Mouse (Mus musculus): Measurements from ENCODE around the gene Dpf3. TPM values are rescaled to one million over a fixed set of nuclear protein-coding genes. Genes with fewer than 3 reads are reported as not detected.

The Dpf3 gene
- polyA plus RNA-seq, 1 experiment, result 42.6 TPM

GRCm38 (mm10) chr12:83496336-83496735 lies 8.8 kb upstream of the Dpf3 start:
- no peak for DNase-seq
- no peaks in the 10 kb centered on the region; the same call in 1 of the 2 replicates for H3K27me3 ChIP-seq (ENCODE audit: control insufficient read depth, insufficient read depth, low read length)

GRCm38 (mm10) chr12:83495961-83496282 lies 8.4 kb upstream of the Dpf3 start:
- 85% methylated on average over 9 of the region's 9 CpGs for WGBS

More at GRCm38 (mm10) chr12:83496336-83496735, 8.8 kb upstream of the Dpf3 start:
- H3K4me3 ChIP-seq (replicated peaks; ENCODE audit: insufficient read depth, low read depth, low read length), result no peak overlapping the region
- TF ChIP-seq POLR2A (IDR thresholded peaks at IDR 0.05; ENCODE audit: borderline replicate concordance, insufficient read depth, low read length) (no peak), CTCF (IDR thresholded peaks at IDR 0.05; ENCODE audit: borderline replicate concordance, insufficient read depth, low read depth, low read length) (no peak)
- no peaks in the 10 kb centered on the region; the same call in 1 of the 2 replicates for H3K4me1 ChIP-seq (ENCODE audit: control insufficient read depth, insufficient read depth, low read length)
- H3K27ac ChIP-seq (ENCODE audit: insufficient read depth, low read length), result no peak overlapping the region
- 100% methylated on average over 4 of the region's 4 CpGs for WGBS

GRCm38 (mm10) chr12:83495248-83495960 lies 7.9 kb upstream of the Dpf3 start:
- no peak overlapping the region for H3K27ac ChIP-seq (ENCODE audit: insufficient read depth, low read length)
- H3K27me3 ChIP-seq (ENCODE audit: control insufficient read depth, insufficient read depth, low read length), result no peaks in the 10 kb centered on the region; the same call in 1 of the 2 replicates
- H3K4me1 ChIP-seq (ENCODE audit: control insufficient read depth, insufficient read depth, low read length), result no peaks in the 10 kb centered on the region; the same call in 1 of the 2 replicates
- no peak overlapping the region for H3K4me3 ChIP-seq (replicated peaks; ENCODE audit: insufficient read depth, low read depth, low read length)
- 68% methylated on average over 4 of the region's 4 CpGs for WGBS
- no peak for TF ChIP-seq POLR2A (IDR thresholded peaks at IDR 0.05; ENCODE audit: borderline replicate concordance, insufficient read depth, low read length)
- TF ChIP-seq CTCF (IDR thresholded peaks at IDR 0.05; ENCODE audit: borderline replicate concordance, insufficient read depth, low read depth, low read length), result no peak
- no peak for DNase-seq

More at GRCm38 (mm10) chr12:83495961-83496282, 8.4 kb upstream of the Dpf3 start:
- H3K27ac ChIP-seq (ENCODE audit: insufficient read depth, low read length), result no peak overlapping the region
- no peaks in the 10 kb centered on the region; the same call in 1 of the 2 replicates for H3K27me3 ChIP-seq (ENCODE audit: control insufficient read depth, insufficient read depth, low read length)
- TF ChIP-seq POLR2A (IDR thresholded peaks at IDR 0.05; ENCODE audit: borderline replicate concordance, insufficient read depth, low read length) (no peak), CTCF (IDR thresholded peaks at IDR 0.05; ENCODE audit: borderline replicate concordance, insufficient read depth, low read depth, low read length) (no peak)
- no peak overlapping the region for H3K4me3 ChIP-seq (replicated peaks; ENCODE audit: insufficient read depth, low read depth, low read length)
- no peaks in the 10 kb centered on the region; the same call in 1 of the 2 replicates for H3K4me1 ChIP-seq (ENCODE audit: control insufficient read depth, insufficient read depth, low read length)
- DNase-seq, result no peak

DNA sequence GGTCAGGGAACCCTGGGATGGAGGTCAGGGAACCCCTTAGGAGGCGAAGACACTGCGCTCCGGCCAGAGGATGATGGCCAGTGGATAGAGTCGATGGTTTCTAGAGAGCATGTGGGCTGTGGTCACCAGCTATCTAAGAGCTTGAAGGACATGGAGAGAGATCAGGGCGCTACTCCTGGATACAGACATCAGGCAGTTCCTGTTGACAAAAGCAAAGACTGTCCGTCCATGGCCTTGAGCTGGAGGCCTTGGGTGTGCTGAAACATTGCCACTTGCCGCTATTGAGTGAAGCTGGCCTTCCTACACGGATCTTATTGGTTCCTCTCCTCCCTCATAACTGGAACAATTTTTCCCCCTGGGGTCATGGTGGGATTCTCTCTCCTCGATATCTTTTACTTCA lies 6.7 kb upstream of the Dpf3 start:
- Histone ChIP-seq H3K4me3 (replicated peaks; ENCODE audit: insufficient read depth, low read depth, low read length) (no peak overlapping the region), H3K27me3 (ENCODE audit: control insufficient read depth, insufficient read depth, low read length) (no peaks in the 10 kb centered on the region; the same call in 1 of the 2 replicates), H3K27ac (ENCODE audit: insufficient read depth, low read length) (no peak overlapping the region), H3K4me1 (ENCODE audit: control insufficient read depth, insufficient read depth, low read length) (no peaks in the 10 kb centered on the region; the same call in 1 of the 2 replicates)
- no peak for TF ChIP-seq CTCF (IDR thresholded peaks at IDR 0.05; ENCODE audit: borderline replicate concordance, insufficient read depth, low read depth, low read length)
- no peak for TF ChIP-seq POLR2A (IDR thresholded peaks at IDR 0.05; ENCODE audit: borderline replicate concordance, insufficient read depth, low read length)
- DNase-seq, result no peak
- WGBS, result 90% methylated on average over 9 of the region's 9 CpGs

GRCm38 (mm10) chr12:83492808-83493207 lies 5.3 kb upstream of the Dpf3 start:
- 79% methylated on average over 3 of the region's 3 CpGs for WGBS
- Histone ChIP-seq H3K4me1 (ENCODE audit: control insufficient read depth, insufficient read depth, low read length) (no peaks in the 10 kb centered on the region), H3K27ac (ENCODE audit: insufficient read depth, low read length) (no peak overlapping the region), H3K4me3 (replicated peaks; ENCODE audit: insufficient read depth, low read depth, low read length) (no peak overlapping the region), H3K27me3 (ENCODE audit: control insufficient read depth, insufficient read depth, low read length) (no peaks in the 10 kb centered on the region; the same call in 1 of the 2 replicates)
- no peak for DNase-seq
- no peak for TF ChIP-seq POLR2A (IDR thresholded peaks at IDR 0.05; ENCODE audit: borderline replicate concordance, insufficient read depth, low read length)

- Histone ChIP-seq H3K4me1 (ENCODE audit: control insufficient read depth, insufficient read depth, low read length) (no peaks in the 10 kb centered on the region), H3K27ac (ENCODE audit: insufficient read depth, low read length) (no peak overlapping the region), H3K4me3 (replicated peaks; ENCODE audit: insufficient read depth, low read depth, low read length) (no peak overlapping the region), H3K27me3 (ENCODE audit: control insufficient read depth, insufficient read depth, low read length) (no peaks in the 10 kb centered on the region; the same call in 1 of the 2 replicates)
- TF ChIP-seq CTCF (IDR thresholded peaks at IDR 0.05; ENCODE audit: borderline replicate concordance, insufficient read depth, low read depth, low read length) (peak; percentile 35; the same call in 1 of the 2 replicates), POLR2A (IDR thresholded peaks at IDR 0.05; ENCODE audit: borderline replicate concordance, insufficient read depth, low read length) (no peak)
- DNase-seq, result peak in 1 of 2 experiments; percentile 18
- 53% methylated on average over 1 of the region's 1 CpGs for WGBS
These were observed 4.1 kb upstream of the Dpf3 start for GRCm38 (mm10) chr12:83491609-83492008.

- DNase-seq, result no peak
- Histone ChIP-seq H3K27ac (ENCODE audit: insufficient read depth, low read length) (no peak overlapping the region), H3K4me3 (replicated peaks; ENCODE audit: insufficient read depth, low read depth, low read length) (no peak overlapping the region), H3K4me1 (ENCODE audit: control insufficient read depth, insufficient read depth, low read length) (no peaks in the 10 kb centered on the region), H3K27me3 (ENCODE audit: control insufficient read depth, insufficient read depth, low read length) (no peaks in the 10 kb centered on the region; the same call in 1 of the 2 replicates)
- no peak for TF ChIP-seq POLR2A (IDR thresholded peaks at IDR 0.05; ENCODE audit: borderline replicate concordance, insufficient read depth, low read length)
- peak; percentile 33; the same call in 1 of the 2 replicates for TF ChIP-seq CTCF (IDR thresholded peaks at IDR 0.05; ENCODE audit: borderline replicate concordance, insufficient read depth, low read depth, low read length)
- WGBS, result 47% methylated on average over 2 of the region's 2 CpGs
These were observed 2.2 kb upstream of the Dpf3 start for GRCm38 (mm10) chr12:83489748-83490147.

All from cerebellum, adult 2 months (tissue).